ENCODE assay signal across 24 mouse cellular contexts in genomic region chr2:167424516-167424915, GRCm38 (mm10). TPM values are rescaled to one million over a fixed set of nuclear protein-coding genes. Genes with fewer than 3 reads are reported as not detected.
DNase-seq lines count a peak whose midpoint lies in the region; ATAC-seq and TF ChIP-seq lines count a peak whose summit lies in the region.
"Had no signal": no experiment of that assay in that cellular context is flagged by ENCODE, and none has a peak within 500 bp of the region (broad histone marks: within the 10 kb centered on the region; RNA-seq: fewer than 3 reads in every experiment).

No protein-coding gene starts in this region.

- no peak for TF ChIP-seq CTCF in liver, embryonic 14.5 days (IDR thresholded peaks at IDR 0.05; ENCODE audit: low read depth)
- TF ChIP-seq CTCF in liver, postnatal 0 days (IDR thresholded peaks at IDR 0.05; ENCODE audit: low read depth): no peak
- TF ChIP-seq CTCF in stomach, postnatal 0 days (IDR thresholded peaks at IDR 0.05; ENCODE audit: low read depth): no peak
- TF ChIP-seq CTCF in kidney, adult 2 months (conservative IDR thresholded peaks at IDR 0.05; ENCODE audit: insufficient read depth, insufficient read length, low read depth, low read length): no peak

- peaks cover 29 to 46% of the 10 kb centered on the region in 2 experiments for H3K4me1 ChIP-seq in liver, embryonic 14.5 days (replicated peaks; ENCODE audit: control insufficient read depth in 2 of 2, insufficient read depth in 2 of 2, low read length in 1 of 2)
- peaks cover 26% of the 10 kb centered on the region for H3K4me1 ChIP-seq in liver, postnatal 0 days (ENCODE audit: insufficient read depth)
- H3K4me1 ChIP-seq in stomach, postnatal 0 days (replicated peaks; ENCODE audit: control insufficient read depth, insufficient read depth): 0 out of 2 replicates have a peak, but pooled peaks cover 2% of the 10 kb centered on the region
- peaks cover 32% of the 10 kb centered on the region for H3K4me1 ChIP-seq in midbrain, embryonic 10.5 days
- peaks cover 11% of the 10 kb centered on the region; the same call in 1 of the 2 replicates for H3K4me1 ChIP-seq in kidney, adult 2 months (ENCODE audit: control insufficient read depth, insufficient read depth, low read length)

- peak overlapping the region; percentile 15 for H3K27ac ChIP-seq in liver, embryonic 14.5 days
- H3K27ac ChIP-seq in liver, postnatal 0 days (ENCODE audit: low read depth): no peak overlapping the region
- peak overlapping the region; percentile 77 for H3K27ac ChIP-seq in stomach, postnatal 0 days (replicated peaks)
- no peak overlapping the region for H3K27ac ChIP-seq in midbrain, embryonic 10.5 days (replicated peaks)
- H3K27ac ChIP-seq in kidney, adult 2 months (ENCODE audit: insufficient read depth, low read depth, low read length): no peak overlapping the region
- H3K27ac ChIP-seq: heart, adult 2 months; hindbrain, embryonic 15.5 days; layer of hippocampus, adult 2 months; limb, embryonic 13.5 days; neural tube, embryonic 12.5 days had no signal

- ATAC-seq in liver, embryonic 14.5 days (ENCODE audit: insufficient read depth): no peak
- ATAC-seq in liver, postnatal 0 days: no peak
- 0 out of 2 replicates have a peak, but pooled peaks have one; percentile 17 for ATAC-seq in erythroid progenitor cell, adult 5-6 weeks (replicated peaks; ENCODE audit: low FRiP score, poor library complexity, severe bottlenecking)
- ATAC-seq in stomach, postnatal 0 days (ENCODE audit: low FRiP score, low TSS enrichment): peak; percentile 27; the same call in 1 of the 2 replicates

- peak; percentile 18 for DNase-seq in cerebellum, adult 9-10 months
- no peak for DNase-seq in cerebellum, adult 11 months
- peak in 1 of 3 experiments; percentile 54 for DNase-seq in liver, embryonic 14.5 days (ENCODE audit: low read depth in 3 of 3, low spot score in 3 of 3)
- no peak for DNase-seq in liver, postnatal 0 days
- no peak for DNase-seq in stomach, postnatal 0 days (ENCODE audit: low spot score)
- DNase-seq in midbrain, embryonic 10.5 days (ENCODE audit: low spot score): no peak
- DNase-seq in kidney, adult 2 months: no peak
- DNase-seq: adrenal gland, postnatal 14 days; cerebellum, adult 8-10 months; gastrocnemius, postnatal 36 days; heart, adult 2 months; kidney, postnatal 25 days; layer of hippocampus, postnatal 36 days; lung, embryonic 14.5 days; lung, postnatal 36 days; midbrain, embryonic 14.5 days; right cerebral cortex, postnatal 25 days; thymus, adult 18-20 months had no signal

- TF ChIP-seq POLR2A in kidney, adult 2 months (IDR thresholded peaks at IDR 0.05; ENCODE audit: low read depth, low read length): no peak

- TF ChIP-seq EP300 in liver, embryonic 14.5 days (IDR thresholded peaks at IDR 0.05; ENCODE audit: low read depth): no peak
- no peak for TF ChIP-seq EP300 in liver, postnatal 0 days (IDR thresholded peaks at IDR 0.05; ENCODE audit: low read depth)
- TF ChIP-seq EP300 in stomach, postnatal 0 days (optimal IDR thresholded peaks at IDR 0.05): no peak

- no peak overlapping the region for H3K4me3 ChIP-seq in liver, embryonic 14.5 days (ENCODE audit: insufficient read depth in 1 of 2, low read depth in 2 of 2, low read length in 2 of 2)
- no peak overlapping the region for H3K4me3 ChIP-seq in liver, postnatal 0 days (ENCODE audit: low read depth, low read length)
- H3K4me3 ChIP-seq in stomach, postnatal 0 days (ENCODE audit: low read depth, low read length): no peak overlapping the region
- no peak overlapping the region for H3K4me3 ChIP-seq in midbrain, embryonic 10.5 days
- no peak overlapping the region for H3K4me3 ChIP-seq in kidney, adult 2 months (ENCODE audit: insufficient read depth, low read depth, low read length)
- H3K4me3 ChIP-seq: heart, adult 2 months; hindbrain, embryonic 15.5 days; layer of hippocampus, adult 2 months; limb, embryonic 13.5 days; megakaryocyte, embryonic 14.5 days; neural tube, embryonic 12.5 days had no signal

- peaks cover 42% of the 10 kb centered on the region for H3K36me3 ChIP-seq in liver, embryonic 14.5 days (replicated peaks; ENCODE audit: control insufficient read depth, insufficient read depth, low read depth)
- peaks cover 53% of the 10 kb centered on the region for H3K36me3 ChIP-seq in liver, postnatal 0 days (replicated peaks; ENCODE audit: insufficient read depth, low read length)
- H3K36me3 ChIP-seq in stomach, postnatal 0 days (ENCODE audit: control insufficient read depth, insufficient read depth, low read length): peaks cover 26% of the 10 kb centered on the region; the same call in 1 of the 2 replicates
- peaks cover 59% of the 10 kb centered on the region for H3K36me3 ChIP-seq in midbrain, embryonic 10.5 days
- peaks cover 14% of the 10 kb centered on the region; the same call in 1 of the 2 replicates for H3K36me3 ChIP-seq in kidney, adult 2 months (ENCODE audit: control insufficient read depth, insufficient read depth, low read length)

- H3K9ac ChIP-seq in liver, embryonic 14.5 days (replicated peaks): no peak overlapping the region; the same call in 1 of the 2 replicates
- H3K9ac ChIP-seq in liver, postnatal 0 days (replicated peaks): no peak overlapping the region
- H3K9ac ChIP-seq in stomach, postnatal 0 days (ENCODE audit: low read length): no peak overlapping the region
- H3K9ac ChIP-seq: hindbrain, embryonic 15.5 days; limb, embryonic 13.5 days; lung, embryonic 14.5 days; neural tube, embryonic 12.5 days had no signal

- WGBS in liver, embryonic 14.5 days (ENCODE audit: insufficient replicate concordance): 83% methylated on average over 3 of the region's 3 CpGs
- 90% methylated on average over 3 of the region's 3 CpGs for WGBS in liver, postnatal 0 days (ENCODE audit: insufficient replicate concordance)
- 78% methylated on average over 3 of the region's 3 CpGs for WGBS in stomach, postnatal 0 days
- WGBS in midbrain, embryonic 10.5 days: 96% methylated on average over 3 of the region's 3 CpGs
- 84% methylated on average over 3 of the region's 3 CpGs for WGBS in kidney, adult 2 months

- H3K9me3 ChIP-seq in liver, embryonic 14.5 days (ENCODE audit: control insufficient read depth, low read length): no peaks in the 10 kb centered on the region
- no peaks in the 10 kb centered on the region for H3K9me3 ChIP-seq in liver, postnatal 0 days (ENCODE audit: low read length)
- H3K9me3 ChIP-seq in stomach, postnatal 0 days (ENCODE audit: control insufficient read depth, low read length): no peaks in the 10 kb centered on the region
- H3K9me3 ChIP-seq in midbrain, embryonic 10.5 days (replicated peaks): no peaks in the 10 kb centered on the region
- H3K9me3 ChIP-seq: hindbrain, embryonic 15.5 days; limb, embryonic 13.5 days; megakaryocyte, embryonic 14.5 days; neural tube, embryonic 12.5 days had no signal

- peak overlapping the region; percentile 21; the same call in 1 of the 2 replicates for H3K4me2 ChIP-seq in liver, embryonic 14.5 days (ENCODE audit: low read depth)
- H3K4me2 ChIP-seq in liver, postnatal 0 days (ENCODE audit: low read depth, low read length): no peak overlapping the region
- no peak overlapping the region for H3K4me2 ChIP-seq in stomach, postnatal 0 days (replicated peaks; ENCODE audit: low read depth)
- H3K4me2 ChIP-seq: hindbrain, embryonic 15.5 days; limb, embryonic 13.5 days; lung, embryonic 14.5 days; neural tube, embryonic 12.5 days had no signal

- H3K27me3 ChIP-seq in liver, embryonic 14.5 days (ENCODE audit: control insufficient read depth, insufficient read depth, low read length): no peaks in the 10 kb centered on the region
- H3K27me3 ChIP-seq in liver, postnatal 0 days (ENCODE audit: insufficient read depth, low read length): no peaks in the 10 kb centered on the region
- H3K27me3 ChIP-seq in stomach, postnatal 0 days (ENCODE audit: control insufficient read depth, insufficient read depth, low read length): no peaks in the 10 kb centered on the region
- no peaks in the 10 kb centered on the region for H3K27me3 ChIP-seq in midbrain, embryonic 10.5 days (ENCODE audit: low read depth, poor library complexity, severe bottlenecking)
- H3K27me3 ChIP-seq in kidney, adult 2 months (replicated peaks; ENCODE audit: control insufficient read depth, insufficient read depth, low read length): no peaks in the 10 kb centered on the region
- H3K27me3 ChIP-seq: hindbrain, embryonic 15.5 days; limb, embryonic 13.5 days; megakaryocyte, embryonic 14.5 days; neural tube, embryonic 12.5 days had no signal

RNA-seq across cellular contexts. Expression of gene Slc9a8, which starts 3.0 kb away (rescaled TPM):
- polyA plus RNA-seq in liver, embryonic 14.5 days (2012; rRNA removed): 13.9 and 18.1 TPM in 2 replicates
- polyA plus RNA-seq in liver, embryonic 14.5 days (2014; fragmentation: Nextera tagmentation; extraction: Ambion mirVana): 8.7 and 9.1 TPM in 2 replicates
- 7.5 and 9.3 TPM in 2 replicates for polyA plus RNA-seq in liver, postnatal 0 days (2015; fragmentation: Nextera tagmentation; extraction: Ambion mirVana)
- 49.0 and 56.6 TPM in 2 replicates for total RNA-seq in erythroid progenitor cell, adult 5-6 weeks (2015; ENCODE audit: low replicate concordance)
- 37.7 and 38.0 TPM in 2 replicates for total RNA-seq in erythroid progenitor cell, adult 5-6 weeks (2017; ENCODE audit: low replicate concordance)
- 10.4 and 11.8 TPM in 2 replicates for polyA plus RNA-seq in stomach, postnatal 0 days (2015; fragmentation: Nextera tagmentation; extraction: Ambion mirVana)
- 21.6 and 25.6 TPM in 2 replicates for polyA plus RNA-seq in midbrain, embryonic 10.5 days (2016; fragmentation: Nextera tagmentation; extraction: Ambion mirVana)
- 226 and 357 TPM in 2 replicates for polyA plus RNA-seq in kidney, adult 2 months (2012; rRNA removed)

Comparison
In these comparisons a context has a peak if more than half of its experiments do, and no peak if none do; other contexts are left out.
1. H3K27ac ChIP-seq: peak in liver, embryonic 14.5 days (single experiment) and stomach, postnatal 0 days (single experiment); none in liver, postnatal 0 days (single experiment), midbrain, embryonic 10.5 days (single experiment) and kidney, adult 2 months (single experiment).
2. ATAC-seq: peak in erythroid progenitor cell, adult 5-6 weeks (single experiment) and stomach, postnatal 0 days (single experiment); none in liver, embryonic 14.5 days (single experiment) and liver, postnatal 0 days (single experiment).